Mouse (Mus musculus) C2C12 (cell line): ENCODE results near the gene Gnao1. TPM values are rescaled to one million over a fixed set of nuclear protein-coding genes. Genes with fewer than 3 reads are reported as not detected.

Source experiments
- H3K27me3 ChIP-seq: one replicate; pipeline ENCODE4 v1.6.1; 2011; ENCODE audit not compliant: control insufficient read depth, insufficient read depth, insufficient read length
- H3K36me3 ChIP-seq: one replicate; pipeline ENCODE4 v1.6.1; 2011; ENCODE audit not compliant: control insufficient read depth, insufficient read depth
- H3K4me3 ChIP-seq: one replicate; pipeline ENCODE4 v1.5.1; 2011; ENCODE audit warnings: mild to moderate bottlenecking, control low read depth; ENCODE audit not compliant: poor library complexity, insufficient read depth, severe bottlenecking
- H3K79me2 ChIP-seq: one replicate; pipeline ENCODE4 v1.6.1; 2011; ENCODE audit not compliant: control insufficient read depth, insufficient read depth
- H3K79me3 ChIP-seq: one replicate; pipeline ENCODE4 v1.6.1; 2011; ENCODE audit warnings: low read depth, control low read depth
- H3ac ChIP-seq: one replicate; pipeline ENCODE3; 2011; ENCODE audit warnings: low read depth; ENCODE audit not compliant: control insufficient read depth, insufficient read length
- CEBPB ChIP-seq: IDR thresholded peaks from one replicate; pipeline ENCODE4 v1.6.1; 2011; ENCODE audit warnings: low read depth, mild to moderate bottlenecking, control low read depth, moderate library complexity
- CTCF ChIP-seq: IDR thresholded peaks from one replicate; pipeline ENCODE4 v1.5.1; 2011; ENCODE audit not compliant: control insufficient read depth, insufficient read depth, insufficient read length
- FOSL1 ChIP-seq: IDR thresholded peaks from one replicate; pipeline ENCODE4 v1.8.0; 2011; ENCODE audit warnings: mild to moderate bottlenecking, low read length; ENCODE audit not compliant: poor library complexity, insufficient read depth, severe bottlenecking
- MAX ChIP-seq: IDR thresholded peaks from one replicate; pipeline ENCODE4 v1.6.1; 2011; ENCODE audit warnings: mild to moderate bottlenecking, control low read depth
- MYOD1 ChIP-seq: IDR thresholded peaks from one replicate; pipeline ENCODE4 v1.6.1; 2011; ENCODE audit warnings: low read depth; ENCODE audit not compliant: control insufficient read depth, insufficient read length
- MYOG ChIP-seq: IDR thresholded peaks from one replicate; pipeline ENCODE4 v1.6.1; 2011; ENCODE audit not compliant: control insufficient read depth, insufficient read length; ENCODE audit errors: extremely low read depth
- USF1 ChIP-seq: IDR thresholded peaks from one replicate; pipeline ENCODE4 v1.6.1; 2011; ENCODE audit warnings: low read depth, mild to moderate bottlenecking, control low read depth, moderate library complexity
- polyA plus RNA-seq: library from polyadenylated mRNA; unstranded; fragments of >200 nt; fragmentation: generic; extraction: Trizol; gene quantifications from one replicate; pipeline ENCODE4 v1.2.1, GENCODE M21; 2012; ENCODE audit warnings: missing spikeins

The Gnao1 gene
- polyA plus RNA-seq, 1 experiment, result 20.5 TPM

DNA sequence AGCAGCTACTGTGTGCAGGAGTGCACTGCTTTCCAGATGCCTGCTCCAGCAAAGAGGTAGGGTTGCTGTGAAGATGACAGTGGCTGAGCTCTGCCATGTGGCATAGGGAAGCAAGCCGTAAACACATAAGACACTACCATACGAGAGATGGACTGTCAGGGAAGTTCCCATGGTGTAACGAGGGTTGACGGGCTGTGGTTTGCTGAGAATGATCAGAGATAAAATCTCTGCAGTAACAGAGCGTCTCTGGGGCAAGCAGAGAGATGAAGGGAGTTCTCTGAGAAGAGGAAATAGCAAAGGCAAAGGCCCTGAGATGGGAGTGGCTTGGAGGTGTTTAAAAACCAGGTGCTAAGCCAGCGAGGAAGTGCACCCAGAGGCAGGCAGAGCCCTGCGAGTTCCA, 54.3 kb downstream of the Gnao1 start:
- peaks cover 2% of the 10 kb centered on the region for H3K79me3 ChIP-seq
- no peaks in the 10 kb centered on the region for H3K36me3 ChIP-seq
- H3K79me2 ChIP-seq, result no peaks in the 10 kb centered on the region
- TF ChIP-seq MAX, result no peak
- TF ChIP-seq USF1, result no peak
- no peak for TF ChIP-seq MYOG
- no peak for TF ChIP-seq CEBPB
- no peak for TF ChIP-seq MYOD1
- no peak for TF ChIP-seq FOSL1
- no peak for TF ChIP-seq CTCF
- no peak overlapping the region for H3ac ChIP-seq
- H3K27me3 ChIP-seq, result no peaks in the 10 kb centered on the region
- H3K4me3 ChIP-seq, result no peak overlapping the region

DNA sequence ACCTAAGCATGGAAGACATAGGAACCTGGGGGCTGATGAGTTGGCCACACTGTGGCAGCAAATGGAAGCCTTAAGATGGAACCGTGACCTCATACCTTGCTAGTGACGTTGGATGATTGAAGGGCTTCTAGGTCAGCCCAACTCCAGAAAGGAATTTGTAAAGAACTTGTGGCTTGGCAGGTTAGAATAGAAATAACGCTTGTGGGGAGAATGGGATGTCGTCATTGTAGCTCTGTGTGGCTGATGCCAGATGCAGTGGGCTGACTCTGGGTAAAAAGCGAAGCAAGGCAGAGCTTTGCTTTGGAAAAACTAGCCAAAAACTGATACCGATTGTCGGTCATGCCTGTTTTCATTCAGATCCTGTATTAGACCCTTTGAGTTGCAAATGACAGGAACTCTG, 56.5 kb downstream of the Gnao1 start:
- Histone ChIP-seq H3K79me2 (no peaks in the 10 kb centered on the region), H3K79me3 (peaks cover 2% of the 10 kb centered on the region), H3K27me3 (no peaks in the 10 kb centered on the region), H3ac (no peak overlapping the region), H3K36me3 (no peaks in the 10 kb centered on the region), H3K4me3 (no peak overlapping the region)
- TF ChIP-seq MAX, result no peak
- TF ChIP-seq CTCF, result no peak
- no peak for TF ChIP-seq MYOG

DNA sequence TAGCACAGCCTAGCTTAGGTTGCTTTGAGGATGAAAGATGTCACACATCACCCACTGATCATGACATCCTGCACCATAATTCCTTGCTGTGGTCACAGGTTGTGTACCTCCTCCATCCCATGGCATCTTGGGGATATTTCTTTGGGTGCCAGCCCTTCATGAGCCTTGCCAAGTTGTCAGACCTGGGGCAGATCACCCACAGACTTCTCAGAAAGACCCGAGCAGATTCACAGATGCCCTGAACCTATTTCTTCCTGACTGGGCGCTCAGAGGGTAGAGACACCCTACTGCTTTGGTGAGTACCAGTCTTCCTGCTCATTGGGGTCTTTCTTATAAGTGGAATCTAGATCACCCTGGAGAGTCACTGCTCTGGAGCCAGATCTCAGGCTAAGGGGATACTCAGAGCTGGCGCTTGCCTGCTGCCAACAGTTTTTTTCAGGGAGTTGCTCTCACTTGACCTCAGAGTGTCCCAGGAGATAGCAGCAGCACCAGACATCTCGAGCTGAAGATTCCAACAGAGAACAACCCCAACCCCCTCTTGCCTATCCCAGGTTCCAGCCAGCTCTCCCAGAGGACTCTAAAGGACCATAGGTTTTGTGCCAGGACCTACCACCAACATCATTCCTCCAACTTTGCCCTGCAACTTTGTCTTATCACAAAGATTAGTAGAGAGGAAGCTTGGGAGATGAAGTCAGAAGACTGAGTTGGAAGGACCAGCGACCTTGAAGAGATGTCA, 58.9 kb downstream of the Gnao1 start:
- peaks cover 10% of the 10 kb centered on the region for H3K79me2 ChIP-seq
- TF ChIP-seq USF1, result no peak
- TF ChIP-seq MYOG, result no peak
- no peak for TF ChIP-seq CTCF
- no peak for TF ChIP-seq FOSL1
- TF ChIP-seq MYOD1, result no peak
- TF ChIP-seq MAX, result no peak
- TF ChIP-seq CEBPB, result no peak
- H3ac ChIP-seq, result no peak overlapping the region
- H3K36me3 ChIP-seq, result no peaks in the 10 kb centered on the region
- H3K4me3 ChIP-seq, result no peak overlapping the region
- peaks cover 5% of the 10 kb centered on the region for H3K79me3 ChIP-seq
- H3K27me3 ChIP-seq, result no peaks in the 10 kb centered on the region

DNA sequence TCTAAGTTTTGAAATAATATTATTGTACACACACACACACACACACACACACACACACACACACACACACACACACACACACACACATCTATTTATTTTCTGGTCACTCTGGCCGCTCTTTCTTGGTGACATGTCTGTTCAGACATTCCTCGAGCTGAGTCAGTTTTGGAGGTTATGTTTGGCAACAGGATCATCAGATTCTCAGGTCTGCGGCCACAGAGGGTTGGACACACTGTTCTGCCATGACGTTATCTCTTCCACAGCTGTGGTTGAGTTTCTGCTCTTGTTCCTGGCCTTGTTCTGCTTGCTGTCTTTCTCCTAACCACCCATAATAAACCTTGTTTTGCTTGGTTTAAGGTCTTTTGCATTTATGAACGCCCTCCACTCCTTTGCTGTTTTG, 61.5 kb downstream of the Gnao1 start:
- no peak overlapping the region for H3ac ChIP-seq
- peaks cover 10% of the 10 kb centered on the region for H3K79me2 ChIP-seq
- no peaks in the 10 kb centered on the region for H3K27me3 ChIP-seq
- no peak overlapping the region for H3K4me3 ChIP-seq
- peak; percentile 47 for TF ChIP-seq CEBPB
- no peak for TF ChIP-seq USF1
- peak; percentile 31 for TF ChIP-seq FOSL1
- peak; percentile 63 for TF ChIP-seq MYOD1
- no peak for TF ChIP-seq CTCF
- H3K36me3 ChIP-seq, result no peaks in the 10 kb centered on the region
- peaks cover 5% of the 10 kb centered on the region for H3K79me3 ChIP-seq

DNA sequence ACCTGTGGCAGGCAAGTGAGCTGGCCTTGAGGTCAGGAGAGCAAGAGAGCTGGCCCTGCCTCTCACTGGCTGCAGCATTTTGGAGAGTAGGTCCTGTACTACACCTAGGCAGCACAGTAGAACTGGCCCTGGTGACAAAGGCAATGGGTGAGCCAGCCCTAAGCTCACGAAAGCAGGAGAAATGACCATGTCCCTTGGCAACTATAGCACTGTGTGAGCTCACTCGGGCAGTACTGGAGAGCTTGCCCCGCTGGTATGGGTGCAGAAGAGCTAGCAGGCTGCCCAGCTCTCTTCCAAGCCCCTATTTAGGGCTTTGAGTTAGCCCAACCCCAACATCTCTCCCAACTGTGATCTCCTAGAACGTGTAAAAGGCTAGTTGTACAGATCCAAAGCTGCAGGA, 68.6 kb downstream of the Gnao1 start:
- no peak overlapping the region for H3K4me3 ChIP-seq
- no peak for TF ChIP-seq MAX
- no peak for TF ChIP-seq FOSL1
- TF ChIP-seq MYOG, result no peak
- no peak for TF ChIP-seq USF1
- TF ChIP-seq CEBPB, result no peak
- no peak for TF ChIP-seq CTCF
- no peak for TF ChIP-seq MYOD1
- no peaks in the 10 kb centered on the region for H3K79me2 ChIP-seq
- H3ac ChIP-seq, result no peak overlapping the region
- no peaks in the 10 kb centered on the region for H3K79me3 ChIP-seq
- H3K36me3 ChIP-seq, result no peaks in the 10 kb centered on the region
- no peaks in the 10 kb centered on the region for H3K27me3 ChIP-seq

DNA sequence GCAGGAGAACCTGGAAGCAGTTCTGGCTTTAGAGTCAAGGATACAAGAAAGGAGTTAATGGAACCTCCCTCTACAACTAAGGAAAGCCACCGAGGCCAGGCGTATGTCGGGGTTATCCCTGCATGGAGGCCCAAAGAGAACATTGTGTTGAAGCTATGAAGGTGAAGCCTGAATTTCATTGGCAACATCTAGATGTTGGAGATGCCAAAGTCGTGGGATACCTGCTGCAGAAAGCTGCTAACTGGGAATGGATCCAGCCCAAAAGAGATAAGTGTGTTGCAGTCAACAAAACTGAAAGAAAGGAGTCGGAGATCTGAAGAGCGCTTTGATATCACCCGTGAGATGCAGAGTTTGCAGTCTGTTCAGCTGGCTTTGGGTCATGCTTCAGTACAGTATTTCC, 70.2 kb downstream of the Gnao1 start:
- Histone ChIP-seq H3K79me3 (no peaks in the 10 kb centered on the region), H3K36me3 (no peaks in the 10 kb centered on the region), H3K79me2 (no peaks in the 10 kb centered on the region), H3K27me3 (no peaks in the 10 kb centered on the region), H3K4me3 (no peak overlapping the region), H3ac (no peak overlapping the region)
- TF ChIP-seq MYOG, result no peak
- no peak for TF ChIP-seq CTCF
- TF ChIP-seq MYOD1, result no peak
- no peak for TF ChIP-seq USF1
- no peak for TF ChIP-seq CEBPB
- TF ChIP-seq MAX, result no peak
- TF ChIP-seq FOSL1, result no peak
